Mouse (Mus musculus): ENCODE results near the gene Rtn3. TPM values are rescaled to one million over a fixed set of nuclear protein-coding genes. Genes with fewer than 3 reads are reported as not detected.

Gene Rtn3
- polyA plus RNA-seq, 1 experiment from 2014 or later = 140 TPM

GRCm38 (mm10) chr19:7436061-7436970 lies 46.8 kb downstream of the Rtn3 start:
- Histone ChIP-seq H3K4me1 (peaks cover 7% of the 10 kb centered on the region; the same call in 1 of the 2 replicates), H3K36me3 (peaks cover 18% of the 10 kb centered on the region; the same call in 1 of the 2 replicates), H3K4me3 (replicated peaks) (no peak overlapping the region), H3K27ac (no peak overlapping the region), H3K27me3 (replicated peaks) (no peaks in the 10 kb centered on the region), H3K4me2 (no peak overlapping the region), H3K9me3 (no peaks in the 10 kb centered on the region), H3K9ac (no peak overlapping the region)
- 68% methylated on average over 5 of the region's 5 CpGs for WGBS
- ATAC-seq (ENCODE audit: insufficient read depth, low FRiP score, low read depth) = peak; percentile 75; the same call in 1 of the 2 replicates

GRCm38 (mm10) chr19:7434887-7435286 lies 48.2 kb downstream of the Rtn3 start:
- WGBS = 90% methylated on average over 2 of the region's 2 CpGs
- ATAC-seq (ENCODE audit: insufficient read depth, low FRiP score, low read depth) = no peak
- H3K4me2 ChIP-seq = no peak overlapping the region
- H3K36me3 ChIP-seq = peaks cover 25% of the 10 kb centered on the region; the same call in 1 of the 2 replicates
- no peaks in the 10 kb centered on the region for H3K9me3 ChIP-seq
- no peak overlapping the region for H3K9ac ChIP-seq
- no peaks in the 10 kb centered on the region for H3K27me3 ChIP-seq (replicated peaks)
- no peak overlapping the region for H3K27ac ChIP-seq
- no peak overlapping the region for H3K4me3 ChIP-seq (replicated peaks)
- H3K4me1 ChIP-seq = 0 out of 2 replicates have a peak, but pooled peaks cover 4% of the 10 kb centered on the region

GRCm38 (mm10) chr19:7425398-7425775 lies 57.7 kb downstream of the Rtn3 start:
- Histone ChIP-seq H3K4me1 (peaks cover 45% of the 10 kb centered on the region), H3K27ac (no peak overlapping the region), H3K9me3 (no peaks in the 10 kb centered on the region), H3K27me3 (replicated peaks) (no peaks in the 10 kb centered on the region), H3K4me2 (no peak overlapping the region), H3K9ac (no peak overlapping the region), H3K36me3 (peaks cover 34% of the 10 kb centered on the region), H3K4me3 (replicated peaks) (no peak overlapping the region)
- no peak for ATAC-seq (ENCODE audit: insufficient read depth, low FRiP score, low read depth)
- WGBS = 41% methylated on average over 3 of the region's 3 CpGs

- no peak for ATAC-seq (ENCODE audit: insufficient read depth, low FRiP score, low read depth)
- Histone ChIP-seq H3K9me3 (no peaks in the 10 kb centered on the region), H3K9ac (no peak overlapping the region), H3K4me3 (replicated peaks) (no peak overlapping the region), H3K4me1 (peaks cover 51% of the 10 kb centered on the region), H3K4me2 (no peak overlapping the region), H3K36me3 (peaks cover 34% of the 10 kb centered on the region), H3K27me3 (replicated peaks) (no peaks in the 10 kb centered on the region), H3K27ac (peak overlapping the region; percentile 26; the same call in 1 of the 2 replicates)
- 67% methylated on average over 8 of the region's 8 CpGs for WGBS
These were observed 58.3 kb downstream of the Rtn3 start for GRCm38 (mm10) chr19:7424590-7425397.

GRCm38 (mm10) chr19:7424131-7424530 lies 59.0 kb downstream of the Rtn3 start:
- H3K9ac ChIP-seq = no peak overlapping the region
- H3K36me3 ChIP-seq = peaks cover 29% of the 10 kb centered on the region
- H3K4me3 ChIP-seq (replicated peaks) = no peak overlapping the region
- no peaks in the 10 kb centered on the region for H3K27me3 ChIP-seq (replicated peaks)
- peaks cover 58% of the 10 kb centered on the region for H3K4me1 ChIP-seq
- ATAC-seq (ENCODE audit: insufficient read depth, low FRiP score, low read depth) = no peak
- no peaks in the 10 kb centered on the region for H3K9me3 ChIP-seq
- H3K4me2 ChIP-seq = no peak overlapping the region
- H3K27ac ChIP-seq = no peak overlapping the region
- 69% methylated on average over 7 of the region's 7 CpGs for WGBS

- no peak for ATAC-seq (ENCODE audit: insufficient read depth, low FRiP score, low read depth)
- WGBS = 37% methylated on average over 16 of the region's 16 CpGs
- no peak overlapping the region for H3K27ac ChIP-seq
- H3K4me1 ChIP-seq = peaks cover 61% of the 10 kb centered on the region
- peaks cover 28% of the 10 kb centered on the region for H3K36me3 ChIP-seq
- no peaks in the 10 kb centered on the region for H3K9me3 ChIP-seq
- no peak overlapping the region for H3K9ac ChIP-seq
- H3K4me2 ChIP-seq = peak overlapping the region; percentile 40
- H3K4me3 ChIP-seq (replicated peaks) = peak overlapping the region; percentile 11; the same call in 1 of the 2 replicates
- H3K27me3 ChIP-seq (replicated peaks) = no peaks in the 10 kb centered on the region
These were observed 59.4 kb downstream of the Rtn3 start for GRCm38 (mm10) chr19:7423656-7424030.

- Histone ChIP-seq H3K27ac (peak overlapping the region; percentile 71), H3K4me3 (replicated peaks) (peak overlapping the region; percentile 11; the same call in 1 of the 2 replicates), H3K27me3 (replicated peaks) (no peaks in the 10 kb centered on the region), H3K4me1 (peaks cover 62% of the 10 kb centered on the region), H3K4me2 (peak overlapping the region; percentile 40), H3K36me3 (peaks cover 23% of the 10 kb centered on the region), H3K9ac (no peak overlapping the region), H3K9me3 (no peaks in the 10 kb centered on the region)
- ATAC-seq (ENCODE audit: insufficient read depth, low FRiP score, low read depth) = peak; percentile 70
- 26% methylated on average over 51 of the region's 51 CpGs for WGBS
These were observed 59.9 kb downstream of the Rtn3 start for GRCm38 (mm10) chr19:7423028-7423655.

GRCm38 (mm10) chr19:7422656-7423027 lies 60.4 kb downstream of the Rtn3 start:
- H3K4me1 ChIP-seq = peaks cover 62% of the 10 kb centered on the region
- ATAC-seq (ENCODE audit: insufficient read depth, low FRiP score, low read depth) = no peak
- peak overlapping the region; percentile 71; the same call in 1 of the 2 replicates for H3K27ac ChIP-seq
- peaks cover 18% of the 10 kb centered on the region; the same call in 1 of the 2 replicates for H3K36me3 ChIP-seq
- peak overlapping the region; percentile 11; the same call in 1 of the 2 replicates for H3K4me3 ChIP-seq (replicated peaks)
- H3K4me2 ChIP-seq = peak overlapping the region; percentile 40
- WGBS = 29% methylated on average over 34 of the region's 35 CpGs
- H3K9me3 ChIP-seq = no peaks in the 10 kb centered on the region
- no peak overlapping the region for H3K9ac ChIP-seq
- H3K27me3 ChIP-seq (replicated peaks) = no peaks in the 10 kb centered on the region

GRCm38 (mm10) chr19:7421602-7422591 lies 61.2 kb downstream of the Rtn3 start:
- Histone ChIP-seq H3K36me3 (peaks cover 18% of the 10 kb centered on the region; the same call in 1 of the 2 replicates), H3K4me3 (replicated peaks) (0 out of 2 replicates have a peak overlapping the region, but pooled peaks have one; percentile 2), H3K27me3 (replicated peaks) (no peaks in the 10 kb centered on the region), H3K27ac (peak overlapping the region; percentile 71), H3K9me3 (no peaks in the 10 kb centered on the region), H3K4me1 (peaks cover 62% of the 10 kb centered on the region), H3K4me2 (peak overlapping the region; percentile 40), H3K9ac (no peak overlapping the region)
- 21% methylated on average over 48 of the region's 48 CpGs for WGBS
- no peak for ATAC-seq (ENCODE audit: insufficient read depth, low FRiP score, low read depth)

GRCm38 (mm10) chr19:7420841-7421601 lies 62.1 kb downstream of the Rtn3 start:
- peak overlapping the region; percentile 71 for H3K27ac ChIP-seq
- peaks cover 65% of the 10 kb centered on the region for H3K4me1 ChIP-seq
- 66% methylated on average over 27 of the region's 27 CpGs for WGBS
- no peaks in the 10 kb centered on the region for H3K27me3 ChIP-seq (replicated peaks)
- no peak overlapping the region for H3K9ac ChIP-seq
- H3K36me3 ChIP-seq = peaks cover 12% of the 10 kb centered on the region; the same call in 1 of the 2 replicates
- H3K4me2 ChIP-seq = peak overlapping the region; percentile 40; the same call in 1 of the 2 replicates
- ATAC-seq (ENCODE audit: insufficient read depth, low FRiP score, low read depth) = no peak
- H3K9me3 ChIP-seq = no peaks in the 10 kb centered on the region
- H3K4me3 ChIP-seq (replicated peaks) = no peak overlapping the region
